Mouse (Mus musculus): ENCODE data around the gene Nemp2. TPM values are rescaled to one million over a fixed set of nuclear protein-coding genes. Genes with fewer than 3 reads are reported as not detected.
"Not testable (repeated sequence)": the region's sequence is repeated elsewhere in the genome, so short reads cannot be mapped to it uniquely, and the experiment has no call there.

Gene Nemp2
- total RNA-seq, 2 experiments from 2014 or later = 4.0 to 4.2 TPM

- DNase-seq (ENCODE audit: extremely low spot score in 1 of 2, low spot score in 2 of 2) = peak; percentile 71 to 77
- intact Hi-C loops (cut with DNase I) = loop anchor here (5.0 kb wide), 3 partner anchors 79 to 384 kb away; partner anchors contain the start of gene Mfsd6
These were observed 17.9 kb downstream of the Nemp2 start for GRCm38 (mm10) chr1:52648153-52649027.

DNA sequence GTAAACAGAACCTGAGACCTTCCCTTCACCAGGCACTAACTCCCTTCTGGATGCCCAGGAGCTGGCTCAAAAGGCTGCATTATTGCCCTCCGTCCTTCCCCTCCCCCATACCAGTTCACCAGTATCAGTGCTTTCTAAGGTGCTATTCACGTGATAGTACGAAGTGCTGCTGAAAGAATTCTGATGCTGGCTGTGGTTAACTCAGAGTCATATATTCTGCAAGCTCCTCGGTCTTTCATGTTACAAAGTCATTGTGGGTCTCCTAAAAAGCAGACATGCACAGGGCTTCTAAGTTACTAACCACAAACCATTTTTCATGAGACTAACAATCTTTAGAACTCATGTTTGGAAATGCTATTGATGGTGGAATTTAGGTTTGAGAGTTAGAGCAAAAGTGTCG, 19.6 kb downstream of the Nemp2 start:
- intact Hi-C loops (cut with DNase I) = no loop called here
- DNase-seq (ENCODE audit: extremely low spot score in 1 of 2, low spot score in 2 of 2) = no peak

DNA sequence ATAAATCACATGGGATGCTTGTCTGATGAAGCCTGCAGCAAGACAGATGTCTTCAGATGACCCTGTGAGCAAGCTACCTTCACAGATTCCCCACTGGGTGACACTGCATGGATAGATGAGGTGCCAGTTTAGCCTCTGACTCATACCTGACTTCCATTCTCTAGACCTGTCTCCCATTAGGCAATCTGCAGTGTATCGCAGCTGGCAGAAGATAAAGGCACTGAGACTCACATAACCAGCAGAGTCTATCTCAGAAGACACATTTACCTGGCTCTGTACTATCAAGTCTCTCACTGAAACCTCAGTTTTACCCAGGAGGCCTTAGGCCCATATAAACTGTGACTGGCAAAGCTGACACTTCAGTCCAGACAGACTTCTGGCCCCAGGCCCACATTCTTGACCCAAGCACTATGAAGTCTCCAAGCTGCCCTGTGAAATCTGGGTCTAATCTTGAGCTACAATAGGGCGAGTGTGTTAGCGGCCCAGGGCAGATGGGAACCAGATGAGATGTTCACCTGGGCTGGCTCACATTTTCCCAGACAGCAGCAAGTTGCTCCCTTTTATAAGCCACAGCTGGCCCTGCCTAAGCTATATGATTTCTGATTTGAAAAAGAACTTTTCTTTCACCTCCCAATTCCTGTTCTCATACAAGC, 22.2 kb downstream of the Nemp2 start:
- intact Hi-C loops (cut with DNase I) = no loop called here
- no peak for DNase-seq (ENCODE audit: extremely low spot score in 1 of 2, low spot score in 2 of 2)

GRCm38 (mm10) chr1:52653366-52653765, 22.9 kb downstream of the Nemp2 start:
- no peak for DNase-seq (ENCODE audit: extremely low spot score in 1 of 2, low spot score in 2 of 2)
- intact Hi-C loops (cut with DNase I) = no loop called here

- intact Hi-C loops (cut with DNase I) = no loop called here
These were observed 24.6 kb downstream of the Nemp2 start for GRCm38 (mm10) chr1:52655153-52655552.

DNA sequence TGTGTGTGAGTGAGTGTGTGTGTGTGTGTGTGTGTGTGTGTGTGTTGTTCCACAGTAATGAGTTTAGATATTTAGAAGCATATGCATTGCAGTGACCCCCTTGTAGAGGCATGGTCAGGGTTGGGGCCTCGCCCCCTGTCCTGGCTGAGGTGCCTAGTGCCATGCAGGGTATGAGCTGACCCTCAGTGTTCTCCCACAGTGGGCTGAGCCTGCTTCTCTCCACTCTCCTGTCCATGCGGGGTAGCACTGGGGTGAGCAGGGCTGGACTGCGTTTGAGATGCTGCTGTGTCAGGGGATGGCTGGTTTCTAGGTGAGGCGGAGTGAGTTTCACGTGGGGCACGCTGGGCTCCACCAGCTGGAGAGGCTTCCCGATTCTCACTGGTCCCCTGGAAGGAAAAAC, 27.7 kb downstream of the Nemp2 start:
- intact Hi-C loops (cut with DNase I) = no loop called here
- DNase-seq (ENCODE audit: extremely low spot score in 1 of 2, low spot score in 2 of 2) = no peak

More at GRCm38 (mm10) chr1:52655153-52655552, 24.6 kb downstream of the Nemp2 start:
- no peak for DNase-seq (ENCODE audit: extremely low spot score in 1 of 2, low spot score in 2 of 2)

GRCm38 (mm10) chr1:52660278-52660677, 29.8 kb downstream of the Nemp2 start:
- intact Hi-C loops (cut with DNase I) = no loop called here
- no peak for DNase-seq (ENCODE audit: extremely low spot score in 1 of 2, low spot score in 2 of 2)

DNA sequence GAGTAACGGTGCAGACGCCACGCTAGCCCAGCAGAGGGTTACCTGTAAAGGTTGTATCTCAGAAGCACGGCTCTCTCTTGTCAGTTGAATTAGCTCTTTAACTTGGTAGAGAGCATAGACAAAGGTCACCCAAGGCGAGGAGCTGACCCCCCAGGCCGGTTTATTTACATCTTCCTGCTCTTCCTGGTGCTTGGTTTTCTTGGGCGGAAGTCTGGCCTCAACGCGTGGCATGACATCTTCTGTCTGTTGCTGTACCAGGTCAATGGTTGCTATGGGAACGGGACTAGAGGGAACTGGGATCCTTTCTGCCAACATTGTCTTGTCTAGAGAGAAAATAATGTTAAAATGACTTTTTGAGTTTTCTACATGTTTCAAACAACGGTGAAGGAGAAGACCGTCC, 30.3 kb downstream of the Nemp2 start:
- DNase-seq (ENCODE audit: extremely low spot score in 1 of 2, low spot score in 2 of 2) = no peak
- intact Hi-C loops (cut with DNase I) = no loop called here

- intact Hi-C loops (cut with DNase I) = no loop called here
- DNase-seq (ENCODE audit: extremely low spot score in 1 of 2, low spot score in 2 of 2) = peak; percentile 27 to 28
These were observed 32.7 kb downstream of the Nemp2 start for GRCm38 (mm10) chr1:52663228-52663627.

DNA sequence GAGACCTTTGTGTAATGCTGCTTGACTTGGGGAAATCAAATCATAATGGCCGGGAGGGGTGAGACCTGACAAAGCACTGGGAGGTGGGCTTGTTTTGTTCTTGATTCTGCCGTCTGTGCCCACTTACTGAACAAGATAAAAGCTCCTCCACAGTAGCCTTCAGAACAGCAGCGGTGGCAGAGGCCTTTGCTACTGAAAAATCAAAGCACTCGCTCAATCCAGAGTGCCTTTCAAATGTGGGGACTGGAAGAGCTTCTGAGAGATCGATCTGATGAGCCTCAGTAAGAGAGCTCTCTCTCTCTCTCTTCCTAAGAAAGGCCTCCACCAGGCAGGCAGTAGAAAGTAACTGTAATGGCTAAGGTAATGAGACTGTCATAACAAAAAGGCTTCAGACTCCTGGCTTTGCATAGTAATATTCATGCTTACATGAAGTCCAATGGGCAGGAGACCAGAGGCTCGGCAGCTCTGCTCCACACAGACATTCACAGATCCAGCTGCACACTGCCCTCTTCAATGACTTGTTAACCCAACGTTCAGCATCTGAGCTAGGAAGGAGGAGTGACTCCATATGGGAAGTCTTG, 38.3 kb downstream of the Nemp2 start:
- no peak for DNase-seq (ENCODE audit: extremely low spot score in 1 of 2, low spot score in 2 of 2)
- intact Hi-C loops (cut with DNase I) = no loop called here

- no peak for DNase-seq (ENCODE audit: extremely low spot score in 1 of 2, low spot score in 2 of 2)
- intact Hi-C loops (cut with DNase I) = loop anchor here (5.0 kb wide), 1 partner anchor 42 kb away; no protein-coding TSS in a partner anchor
These were observed 39.4 kb downstream of the Nemp2 start for GRCm38 (mm10) chr1:52669931-52670330.

DNA sequence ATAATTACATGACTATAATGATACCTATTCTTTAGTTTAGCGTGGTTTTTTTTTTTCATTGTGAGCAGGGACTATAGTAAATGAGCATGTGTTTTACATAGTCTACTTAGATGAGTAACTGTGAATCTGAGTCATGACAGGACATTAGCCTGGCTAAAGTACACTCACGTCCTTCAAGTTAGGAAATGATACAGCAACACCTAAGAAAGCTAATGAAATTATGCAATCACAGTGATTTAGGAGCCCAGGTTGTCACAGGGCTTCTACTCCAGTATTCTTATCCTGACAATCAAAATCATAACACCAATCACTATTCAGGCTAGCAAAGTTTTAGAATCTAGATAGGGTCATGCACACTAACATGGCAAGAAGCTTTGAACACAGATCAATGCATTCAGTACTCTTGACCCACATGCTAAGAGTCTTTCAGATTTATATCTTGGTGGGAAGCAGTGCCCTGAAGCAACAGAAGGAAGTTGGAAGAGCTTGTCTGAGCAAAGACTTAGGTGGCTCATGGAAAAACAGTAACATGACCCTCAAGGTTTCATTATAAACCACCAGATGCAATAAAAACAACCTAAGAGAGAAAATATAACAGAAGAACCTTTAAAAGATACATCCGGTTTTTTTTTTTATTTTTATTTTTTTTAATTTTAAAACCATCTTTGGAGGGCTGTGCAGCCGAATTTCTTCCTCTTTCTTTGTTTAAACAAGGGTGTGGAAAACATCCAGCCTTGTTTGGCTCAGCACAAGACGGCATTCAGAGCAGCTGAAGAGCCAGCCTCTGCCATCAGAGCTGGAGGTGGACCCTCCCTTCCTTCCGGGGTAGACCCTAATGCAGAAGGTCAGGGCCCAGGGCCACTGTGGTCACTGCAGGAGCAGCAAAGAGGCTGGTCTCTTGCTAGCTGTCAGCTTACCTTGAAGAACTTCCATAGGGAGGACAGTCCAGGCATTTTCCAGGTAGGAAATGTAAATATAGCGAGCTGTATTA, 45.4 kb downstream of the Nemp2 start:
- peak in 1 of 2 experiments; percentile 27 for DNase-seq (ENCODE audit: extremely low spot score in 1 of 2, low spot score in 2 of 2)
- intact Hi-C loops (cut with DNase I) = no loop called here

GRCm38 (mm10) chr1:52676621-52677020, 46.1 kb downstream of the Nemp2 start:
- DNase-seq (ENCODE audit: extremely low spot score in 1 of 2, low spot score in 2 of 2) = no peak
- intact Hi-C loops (cut with DNase I) = no loop called here

DNA sequence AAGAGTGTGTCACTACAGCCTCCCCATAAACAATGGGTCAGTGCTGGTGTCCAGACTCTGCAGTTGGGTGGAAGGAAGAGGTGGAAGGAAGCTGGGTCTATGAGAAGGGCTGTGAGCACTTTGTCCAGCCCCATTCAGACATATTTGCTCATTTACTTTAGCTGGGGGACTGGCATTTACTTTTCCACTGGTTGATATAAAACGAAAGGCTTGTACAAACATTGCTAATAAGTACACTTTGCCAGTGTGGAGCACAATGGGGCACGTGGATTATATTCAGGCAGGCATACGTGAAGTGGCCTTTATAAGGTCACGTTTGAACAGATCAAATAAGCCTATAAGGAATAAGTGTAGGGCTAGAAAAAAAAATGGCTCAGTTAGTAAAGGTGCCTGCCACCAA, 53.0 kb downstream of the Nemp2 start:
- intact Hi-C loops (cut with DNase I) = no loop called here
- no peak for DNase-seq (ENCODE audit: extremely low spot score in 1 of 2, low spot score in 2 of 2)

GRCm38 (mm10) chr1:52687636-52688035, 57.1 kb downstream of the Nemp2 start:
- no peak for DNase-seq (ENCODE audit: extremely low spot score in 1 of 2, low spot score in 2 of 2)
- intact Hi-C loops (cut with DNase I) = no loop called here

DNA sequence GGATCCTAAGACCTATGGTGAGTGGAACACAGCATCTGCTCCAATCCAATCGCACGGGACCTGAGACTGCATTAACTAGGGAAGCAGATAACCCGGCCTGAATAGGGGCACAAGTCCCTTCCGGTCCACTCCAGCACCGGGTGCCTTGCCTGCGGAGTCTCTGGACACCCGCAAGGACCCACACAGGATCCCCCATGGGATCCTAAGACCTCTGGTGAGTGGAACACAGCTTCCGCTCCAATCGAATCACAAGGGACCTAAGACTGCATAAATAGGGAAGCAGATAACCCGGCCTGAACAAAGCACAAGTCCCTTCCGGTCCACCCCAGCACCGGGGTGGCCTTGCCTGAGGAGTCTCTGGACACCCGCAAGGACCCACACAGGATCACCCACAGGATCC, 64.0 kb downstream of the Nemp2 start:
- DNase-seq (ENCODE audit: extremely low spot score in 1 of 2, low spot score in 2 of 2); intact Hi-C loops (cut with DNase I): not testable (repeated sequence)

All from left cerebral cortex, postnatal 10 days (tissue).